Comparison of ENCODE assay signal across 1 mouse cellular context in the genomic region with DNA sequence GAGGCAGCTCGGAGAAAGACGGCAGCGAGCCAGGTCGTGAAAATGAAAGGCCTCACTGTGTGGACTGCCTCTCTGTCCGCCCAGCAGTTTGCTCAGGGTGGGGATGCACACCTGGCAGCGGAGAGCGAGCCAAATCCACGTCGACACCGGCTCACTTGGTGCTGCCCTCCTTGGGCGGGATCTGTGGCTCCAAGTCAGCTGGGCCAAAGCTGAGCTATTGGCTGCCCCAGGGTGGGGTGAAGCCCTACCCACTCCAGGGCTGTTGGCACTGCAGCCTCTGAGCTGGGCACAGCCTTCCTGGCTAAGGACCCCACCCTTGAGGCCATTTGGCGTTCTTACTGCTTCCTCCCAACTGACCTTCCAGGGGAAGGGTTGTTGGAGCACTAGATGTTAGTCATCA.
TF ChIP-seq lines count a peak whose summit lies in the region.

No protein-coding gene starts in this region.

TF ChIP-seq in MEL, 35 proteins besides CTCF, POLR2A, EP300 and RAD21 (continued from another document):
- no peak for TF ChIP-seq RCOR1 (IDR thresholded peaks at IDR 0.05; ENCODE audit: low read depth, low read length)
